Comparison of ENCODE assay signal across 21 mouse cellular contexts in the genomic region with DNA sequence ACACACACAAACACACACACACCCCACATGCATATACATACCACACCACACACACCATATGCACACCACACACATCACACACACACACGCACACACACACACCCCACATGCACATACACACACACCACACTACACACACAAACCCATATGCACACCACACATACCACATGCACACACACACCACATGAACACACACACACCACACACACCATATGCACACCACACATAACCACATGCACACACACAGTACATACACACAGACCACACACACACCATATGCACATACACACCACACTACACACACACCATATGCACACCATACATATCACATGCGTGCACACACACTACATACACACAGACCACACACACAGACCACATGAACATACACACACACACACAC. TPM values are rescaled to one million over a fixed set of nuclear protein-coding genes. Genes with fewer than 3 reads are reported as not detected.
"Had no signal": no experiment of that assay in that cellular context is flagged by ENCODE, and none has a peak within 500 bp of the region (broad histone marks: within the 10 kb centered on the region; RNA-seq: fewer than 3 reads in every experiment).

No protein-coding gene starts in this region.

- H3K27ac ChIP-seq: limb, embryonic 10.5 days; limb, embryonic 13.5 days; liver, embryonic 12.5 days; liver, embryonic 15.5 days; lung, embryonic 15.5 days; neural tube, embryonic 12.5 days; neural tube, embryonic 15.5 days had no signal

- H3K4me1 ChIP-seq: limb, embryonic 10.5 days; limb, embryonic 13.5 days; liver, embryonic 12.5 days; liver, embryonic 15.5 days; lung, embryonic 15.5 days; neural tube, embryonic 12.5 days had no signal

- H3K27me3 ChIP-seq: limb, embryonic 13.5 days; liver, embryonic 15.5 days; lung, embryonic 15.5 days; neural tube, embryonic 12.5 days; neural tube, embryonic 15.5 days had no signal

- H3K36me3 ChIP-seq: limb, embryonic 10.5 days; limb, embryonic 13.5 days; liver, embryonic 12.5 days; liver, embryonic 15.5 days; lung, embryonic 15.5 days; neural tube, embryonic 12.5 days; neural tube, embryonic 15.5 days had no signal

- DNase-seq: kidney, adult 18-20 months; kidney, adult 9 months; kidney, postnatal 14 days; kidney, postnatal 4 days; liver; lung, adult 18-20 months; lung, postnatal 10 days; lung, postnatal 36 days; right cerebral cortex, adult 18-20 months; right cerebral cortex, postnatal 14 days; right cerebral cortex, postnatal 4 days; thymus, adult 18-20 months; thymus, postnatal 36 days had no signal

- H3K9me3 ChIP-seq: limb, embryonic 10.5 days; limb, embryonic 13.5 days; liver, embryonic 12.5 days; liver, embryonic 15.5 days; lung, embryonic 15.5 days; neural tube, embryonic 12.5 days; neural tube, embryonic 15.5 days had no signal

- H3K4me3 ChIP-seq: limb, embryonic 10.5 days; limb, embryonic 13.5 days; liver, embryonic 12.5 days; liver, embryonic 15.5 days; lung, embryonic 15.5 days; neural tube, embryonic 12.5 days; neural tube, embryonic 15.5 days had no signal

- ATAC-seq: liver, embryonic 12.5 days had no signal

- H3K4me2 ChIP-seq: limb, embryonic 13.5 days; liver, embryonic 12.5 days; liver, embryonic 15.5 days; lung, embryonic 15.5 days; neural tube, embryonic 12.5 days; neural tube, embryonic 15.5 days had no signal

- H3K9ac ChIP-seq: limb, embryonic 13.5 days; liver, embryonic 12.5 days; liver, embryonic 15.5 days; lung, embryonic 15.5 days; neural tube, embryonic 12.5 days; neural tube, embryonic 15.5 days had no signal

RNA-seq across cellular contexts. Expression of a gene that starts 36.6 kb away (rescaled TPM):
- total RNA-seq: layer of hippocampus, adult 18-20 months had no signal
- polyA plus RNA-seq: liver, embryonic 15.5 days had no signal
